Mouse (Mus musculus) cerebellum, adult 2 months (tissue): ENCODE measurements around the gene Epas1.

Experiments used
- CTCF ChIP-seq: fragments of 200-500 bp; IDR thresholded peaks from 2 replicates; pipeline ENCODE4 v1.5.1; 2011; ENCODE audit warnings: low read depth, mild to moderate bottlenecking, control low read depth, low read length, moderate library complexity, borderline replicate concordance; ENCODE audit not compliant: insufficient read depth
- POLR2A ChIP-seq: fragments of 200-500 bp; IDR thresholded peaks from 2 replicates; pipeline ENCODE4 v1.6.1; 2011; ENCODE audit warnings: low read length, control low read depth, borderline replicate concordance; ENCODE audit not compliant: insufficient read depth

- TF ChIP-seq CTCF: no peak
- TF ChIP-seq POLR2A: no peak
Observed at GRCm38 (mm10) chr17:86766412-86766811, 12.9 kb downstream of the Epas1 start.
